Mouse (Mus musculus) heart, adult 8-10 months (tissue): ENCODE results near the gene Adamts17. TPM values are rescaled to one million over a fixed set of nuclear protein-coding genes. Genes with fewer than 3 reads are reported as not detected.

Source experiments
- DNase-seq: peaks from one replicate; pipeline ENCODE4 v3.0.0; 2022; ENCODE audit warnings: low spot score
- total RNA-seq, 4 experiments: library from RNA; stranded (reverse); gene quantifications; 2 replicates each; pipeline ENCODE4 v1.2.4; 2022

Gene Adamts17
- total RNA-seq, 4 experiments from 2014 or later, result 0.52 to 1.4 (median 0.63) TPM

- DNase-seq, result peak; percentile 42
Measured at GRCm38 (mm10) chr7:67031284-67031683, 191.7 kb downstream of the Adamts17 start.

GRCm38 (mm10) chr7:67032616-67033015, 193.1 kb downstream of the Adamts17 start:
- no peak for DNase-seq

GRCm38 (mm10) chr7:67034369-67034768, 194.8 kb downstream of the Adamts17 start:
- DNase-seq, result peak; percentile 67

GRCm38 (mm10) chr7:67035246-67035645, 195.7 kb downstream of the Adamts17 start:
- no peak for DNase-seq

GRCm38 (mm10) chr7:67035661-67036060, 196.1 kb downstream of the Adamts17 start:
- DNase-seq, result no peak

- no peak for DNase-seq
Measured at GRCm38 (mm10) chr7:67036502-67037485, 197.3 kb downstream of the Adamts17 start.

GRCm38 (mm10) chr7:67037726-67038520, 198.4 kb downstream of the Adamts17 start:
- DNase-seq, result no peak

- DNase-seq, result no peak
Measured at GRCm38 (mm10) chr7:67039143-67039542, 199.6 kb downstream of the Adamts17 start.

- no peak for DNase-seq
Measured at GRCm38 (mm10) chr7:67039861-67040260, 200.3 kb downstream of the Adamts17 start.

GRCm38 (mm10) chr7:67041685-67042084, 202.2 kb downstream of the Adamts17 start:
- no peak for DNase-seq

GRCm38 (mm10) chr7:67044121-67044817, 204.7 kb downstream of the Adamts17 start:
- peak; percentile 58 for DNase-seq

GRCm38 (mm10) chr7:67045202-67045601, 205.7 kb downstream of the Adamts17 start:
- no peak for DNase-seq

GRCm38 (mm10) chr7:67049206-67049605, 209.7 kb downstream of the Adamts17 start:
- DNase-seq, result no peak

- DNase-seq, result no peak
Measured at GRCm38 (mm10) chr7:67050424-67050823, 210.9 kb downstream of the Adamts17 start.

- DNase-seq, result no peak
Measured at GRCm38 (mm10) chr7:67051089-67051718, 211.7 kb downstream of the Adamts17 start.

- no peak for DNase-seq
Measured at GRCm38 (mm10) chr7:67054876-67055275, 215.3 kb downstream of the Adamts17 start.

- DNase-seq, result peak; percentile 50
Measured at GRCm38 (mm10) chr7:67055510-67055909, 216.0 kb downstream of the Adamts17 start.

GRCm38 (mm10) chr7:67061756-67062155, 222.2 kb downstream of the Adamts17 start:
- DNase-seq, result no peak

GRCm38 (mm10) chr7:67062571-67062970, 223.0 kb downstream of the Adamts17 start:
- no peak for DNase-seq

- DNase-seq, result no peak
Measured at GRCm38 (mm10) chr7:67064627-67065305, 225.2 kb downstream of the Adamts17 start.

- DNase-seq, result no peak
Measured at GRCm38 (mm10) chr7:67065631-67066030, 226.1 kb downstream of the Adamts17 start.
